Mouse (Mus musculus): ENCODE data around the gene Drc3. TPM values are rescaled to one million over a fixed set of nuclear protein-coding genes. Genes with fewer than 3 reads are reported as not detected.

Drc3 gene
- total RNA-seq, 1 experiment from 2014 or later: 2.3 TPM

GRCm38 (mm10) chr11:60338291-60338690 is 14.8 kb upstream of the Drc3 start:
- peak; percentile 53 for DNase-seq

GRCm38 (mm10) chr11:60339361-60339760 is 13.8 kb upstream of the Drc3 start:
- peak; percentile 57 for DNase-seq

- no peak for DNase-seq
These were observed 7.3 kb upstream of the Drc3 start for GRCm38 (mm10) chr11:60345868-60346267.

GRCm38 (mm10) chr11:60346537-60346936 is 6.6 kb upstream of the Drc3 start:
- peak; percentile 73 for DNase-seq

- DNase-seq: no peak
These were observed 1.7 kb upstream of the Drc3 start for GRCm38 (mm10) chr11:60351388-60351787.

GRCm38 (mm10) chr11:60351925-60352371 is 1.2 kb upstream of the Drc3 start:
- DNase-seq: peak; percentile 37

- DNase-seq: no peak
These were observed 2.8 kb downstream of the Drc3 start for GRCm38 (mm10) chr11:60355952-60356351.

GRCm38 (mm10) chr11:60357116-60357515 is 4.0 kb downstream of the Drc3 start:
- DNase-seq: no peak

GRCm38 (mm10) chr11:60358548-60358947 is 5.4 kb downstream of the Drc3 start:
- DNase-seq: peak; percentile 29

GRCm38 (mm10) chr11:60359138-60359537 is 6.0 kb downstream of the Drc3 start:
- no peak for DNase-seq

GRCm38 (mm10) chr11:60359936-60360335 is 6.8 kb downstream of the Drc3 start:
- no peak for DNase-seq

- DNase-seq: no peak
These were observed 7.6 kb downstream of the Drc3 start for GRCm38 (mm10) chr11:60360631-60361201.

- no peak for DNase-seq
These were observed 13.3 kb downstream of the Drc3 start for GRCm38 (mm10) chr11:60366239-60367019.

GRCm38 (mm10) chr11:60367256-60367655 is 14.1 kb downstream of the Drc3 start:
- no peak for DNase-seq

- no peak for DNase-seq
These were observed 15.8 kb downstream of the Drc3 start for GRCm38 (mm10) chr11:60368909-60369308.

GRCm38 (mm10) chr11:60369448-60369847 is 16.3 kb downstream of the Drc3 start:
- no peak for DNase-seq

GRCm38 (mm10) chr11:60370431-60370830 is 17.3 kb downstream of the Drc3 start:
- no peak for DNase-seq

- no peak for DNase-seq
These were observed 21.4 kb downstream of the Drc3 start for GRCm38 (mm10) chr11:60374481-60374880.

- no peak for DNase-seq
These were observed 30.4 kb downstream of the Drc3 start for GRCm38 (mm10) chr11:60383518-60383917.

GRCm38 (mm10) chr11:60384762-60385421 is 31.8 kb downstream of the Drc3 start:
- no peak for DNase-seq

GRCm38 (mm10) chr11:60385946-60386345 is 32.8 kb downstream of the Drc3 start:
- no peak for DNase-seq

- DNase-seq: no peak
These were observed 34.8 kb downstream of the Drc3 start for GRCm38 (mm10) chr11:60387944-60388343.

GRCm38 (mm10) chr11:60391346-60391745 is 38.2 kb downstream of the Drc3 start:
- DNase-seq: no peak

All from adrenal gland, postnatal 25 days (tissue).